Mouse (Mus musculus): Measurements from ENCODE around the gene Dgkb.

The Dgkb gene

DNA sequence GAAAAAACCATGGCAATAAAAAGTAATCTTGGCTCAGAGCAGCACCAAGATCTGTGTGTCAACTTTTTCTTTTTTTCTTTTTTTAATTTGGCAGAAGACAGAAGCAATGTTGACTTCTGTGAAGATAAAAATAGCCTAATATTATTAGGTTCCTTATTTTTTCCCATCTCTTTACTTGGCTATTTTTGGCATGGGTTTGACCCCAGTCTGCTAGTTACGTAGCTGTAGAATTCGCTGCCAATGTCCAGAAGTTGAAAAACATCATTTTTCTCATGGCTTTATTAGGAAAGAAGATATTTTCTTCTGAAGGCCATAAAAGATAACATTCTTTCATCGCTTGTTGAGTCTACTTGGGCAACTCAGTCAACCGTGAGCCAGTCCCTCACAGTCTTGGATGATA lies 200.1 kb downstream of the Dgkb start:
- DNase-seq = no peak

DNA sequence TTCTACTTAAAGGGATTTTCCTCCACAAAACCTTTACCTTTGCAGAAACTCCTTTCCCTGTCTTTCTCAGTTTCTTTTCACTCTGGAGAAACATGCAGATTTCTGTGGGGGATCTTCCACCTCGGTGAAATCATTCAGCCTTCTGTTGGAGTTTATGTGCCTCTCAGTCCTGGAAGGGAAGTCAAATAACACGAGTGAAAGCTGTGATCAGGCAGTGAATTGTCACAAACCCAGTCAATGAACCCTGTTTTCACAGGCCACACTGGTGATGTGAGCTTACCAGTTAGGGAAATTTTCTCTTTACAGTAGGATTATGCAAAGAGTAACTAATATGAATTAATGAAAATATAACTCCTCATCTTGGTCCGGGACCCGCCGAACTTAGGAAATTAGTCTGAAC lies 229.7 kb downstream of the Dgkb start:
- DNase-seq = no peak

DNA sequence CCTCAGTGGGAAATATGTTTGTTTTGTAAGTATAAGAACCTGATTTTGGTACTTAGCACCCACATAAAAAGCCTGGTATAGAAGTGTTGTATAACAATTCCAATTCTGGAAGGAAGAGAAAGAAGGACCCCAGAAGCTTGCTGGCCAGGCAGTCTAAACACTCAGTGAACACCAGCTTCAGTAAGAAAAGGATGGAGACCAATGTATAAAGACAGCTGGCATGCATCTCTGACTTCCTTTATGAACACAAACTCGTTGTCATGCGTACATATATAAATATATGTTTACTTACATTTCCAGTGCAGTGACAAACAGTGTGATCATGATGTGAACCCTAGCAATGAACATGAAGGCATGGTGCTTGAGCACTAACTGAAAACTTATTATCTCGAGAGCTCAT lies 270.7 kb downstream of the Dgkb start:
- no peak for DNase-seq

DNA sequence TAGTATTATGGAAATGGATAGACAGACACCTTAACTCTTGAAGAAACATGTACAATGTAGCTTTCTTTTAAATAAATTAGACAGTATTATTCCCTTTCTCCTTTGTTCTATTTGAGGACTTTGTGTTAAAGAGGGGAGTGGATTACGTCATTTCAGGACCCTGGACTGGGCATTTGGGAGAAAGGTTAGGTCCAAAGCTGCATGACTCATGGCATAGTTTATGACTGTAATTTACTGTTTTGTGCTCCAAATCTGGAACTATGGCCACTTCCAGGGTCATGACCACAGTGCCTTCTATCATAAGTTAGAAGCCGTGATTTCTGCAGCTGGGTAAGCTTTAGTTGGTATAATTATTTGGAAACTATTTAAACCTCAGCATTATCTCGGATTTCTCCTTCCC lies 294.4 kb downstream of the Dgkb start:
- no peak for DNase-seq

DNA sequence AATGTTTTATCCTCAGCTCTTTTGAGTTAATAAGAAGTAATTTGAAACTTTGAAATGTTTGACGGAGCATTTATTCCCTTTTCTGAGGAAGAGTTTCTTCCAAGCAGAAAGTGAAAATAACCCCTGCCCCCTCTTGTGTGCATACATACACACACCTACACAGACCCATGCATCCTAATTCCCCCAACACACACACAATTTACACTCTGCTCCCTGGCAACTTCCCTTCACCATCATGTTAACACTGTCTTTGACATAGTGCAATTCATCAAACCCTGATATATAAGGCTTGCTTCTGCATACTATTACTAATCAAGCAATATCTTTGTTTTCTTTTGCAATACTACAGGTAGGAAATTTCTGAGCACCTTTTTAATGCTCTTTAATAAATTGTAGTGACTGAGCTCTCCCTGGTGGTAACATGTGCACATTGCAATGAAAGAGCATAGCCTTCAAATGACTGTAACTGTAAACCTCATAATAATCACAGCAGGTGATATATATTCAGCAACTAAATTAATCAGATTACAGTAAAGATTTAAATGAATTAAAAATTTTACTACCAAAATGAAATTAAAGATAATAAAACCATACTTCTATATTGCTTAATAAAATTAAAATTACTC lies 297.6 kb downstream of the Dgkb start:
- no peak for DNase-seq

DNA sequence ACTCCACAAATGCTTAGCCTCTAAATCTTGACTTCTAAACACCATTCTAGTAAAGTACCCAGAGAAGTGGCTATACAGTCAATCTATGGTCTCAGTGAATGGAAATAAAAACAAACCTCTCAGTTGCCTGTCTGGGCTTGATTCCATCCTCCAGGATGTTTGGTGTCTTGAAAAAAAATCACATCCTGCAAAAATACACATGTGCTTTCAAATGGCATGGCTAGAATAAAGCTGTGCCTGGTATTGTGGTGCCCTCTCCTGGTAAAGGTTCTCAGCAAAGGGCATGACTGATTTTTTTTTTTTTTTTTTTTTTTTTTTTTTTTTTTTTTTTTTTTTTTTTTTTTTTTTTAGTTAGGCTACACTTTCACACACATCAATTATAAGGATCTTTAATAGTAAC lies 306.0 kb downstream of the Dgkb start:
- DNase-seq = no peak

DNA sequence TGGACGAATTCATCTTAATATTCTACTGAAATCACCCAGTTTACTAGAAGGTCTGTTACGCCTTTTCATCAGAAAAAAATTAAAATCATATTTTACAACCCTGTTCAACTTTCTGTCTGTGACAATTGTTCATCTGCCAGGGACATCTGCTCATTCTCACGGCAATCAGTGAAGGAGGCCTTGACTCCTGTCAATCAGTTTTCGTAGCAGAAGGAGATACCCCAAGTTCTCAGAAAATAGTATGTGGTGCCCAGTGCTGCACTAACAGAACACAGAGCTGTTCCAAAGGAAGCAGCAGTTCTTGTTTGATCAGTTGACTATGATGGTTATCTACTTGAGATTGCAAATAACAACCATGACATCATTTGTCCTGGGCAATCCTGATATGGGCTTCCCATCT lies 307.8 kb downstream of the Dgkb start:
- DNase-seq = no peak

DNA sequence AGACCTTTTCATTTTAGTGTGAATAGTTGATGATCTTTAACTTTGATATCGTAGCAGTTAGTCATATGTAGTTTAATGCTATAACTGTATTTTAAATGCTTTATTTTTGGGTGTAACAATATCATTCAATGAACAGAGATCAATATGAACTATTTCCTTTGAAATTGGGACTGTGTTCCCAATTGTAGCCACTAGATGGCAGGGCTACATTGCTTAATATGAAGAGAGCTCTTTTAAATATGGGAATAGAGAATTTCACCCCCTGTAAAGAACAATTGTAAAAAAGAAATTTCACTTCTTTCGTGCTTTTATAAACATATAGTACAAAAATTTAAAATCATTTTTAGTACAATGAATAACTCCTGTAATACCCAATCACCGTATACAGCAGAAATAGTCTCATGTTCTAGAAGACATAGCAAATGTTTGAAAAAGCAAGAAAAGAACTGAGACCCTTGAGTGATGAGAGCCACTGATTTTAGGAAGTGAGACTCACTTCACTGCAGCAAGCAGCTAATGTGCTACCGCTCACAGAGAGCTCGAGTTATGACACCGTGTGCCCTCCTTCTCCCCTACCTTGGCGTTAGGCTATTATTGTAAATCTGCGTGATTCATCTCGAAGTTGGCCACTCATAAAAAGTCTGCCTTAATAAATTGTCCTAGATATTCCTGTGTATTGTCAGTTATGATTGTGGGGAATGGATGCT lies 312.8 kb downstream of the Dgkb start:
- DNase-seq = peak; percentile 7

DNA sequence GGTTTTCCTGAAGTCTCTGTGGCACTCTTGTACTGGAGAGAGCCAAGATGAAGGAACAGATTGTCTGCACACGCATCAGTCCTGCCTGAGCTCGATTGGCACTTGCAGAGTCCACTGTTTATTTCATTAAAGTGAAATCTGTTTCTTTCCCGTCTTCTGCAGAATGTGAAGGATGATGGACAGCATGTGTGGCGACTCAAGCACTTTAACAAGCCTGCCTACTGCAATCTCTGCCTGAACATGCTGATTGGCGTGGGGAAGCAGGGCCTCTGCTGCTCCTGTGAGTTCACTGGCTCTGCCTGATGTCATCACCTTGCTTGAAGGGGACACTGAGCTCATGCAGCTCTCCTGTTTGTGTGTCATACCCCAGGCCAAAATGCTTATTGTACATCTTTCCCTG lies 318.9 kb downstream of the Dgkb start:
- no peak for DNase-seq

DNA sequence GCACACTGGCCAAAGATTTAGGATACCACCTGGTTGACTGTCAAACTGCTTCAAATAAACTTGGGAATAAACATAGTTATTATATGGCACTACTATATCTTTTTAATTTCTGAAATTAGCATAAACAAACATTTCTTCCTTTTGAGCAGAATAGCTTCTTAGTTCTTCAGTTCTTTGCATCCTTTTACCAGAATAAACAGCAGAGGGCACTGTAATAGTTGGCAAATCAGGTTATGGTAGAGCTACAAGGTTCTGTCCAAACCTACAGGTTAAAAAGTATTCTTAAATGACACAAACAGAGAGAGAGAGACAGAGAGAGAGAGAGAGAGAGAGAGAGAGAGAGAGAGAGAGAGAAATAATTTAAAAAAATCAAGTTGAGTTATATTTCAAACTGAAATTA lies 322.5 kb downstream of the Dgkb start:
- DNase-seq = no peak

DNA sequence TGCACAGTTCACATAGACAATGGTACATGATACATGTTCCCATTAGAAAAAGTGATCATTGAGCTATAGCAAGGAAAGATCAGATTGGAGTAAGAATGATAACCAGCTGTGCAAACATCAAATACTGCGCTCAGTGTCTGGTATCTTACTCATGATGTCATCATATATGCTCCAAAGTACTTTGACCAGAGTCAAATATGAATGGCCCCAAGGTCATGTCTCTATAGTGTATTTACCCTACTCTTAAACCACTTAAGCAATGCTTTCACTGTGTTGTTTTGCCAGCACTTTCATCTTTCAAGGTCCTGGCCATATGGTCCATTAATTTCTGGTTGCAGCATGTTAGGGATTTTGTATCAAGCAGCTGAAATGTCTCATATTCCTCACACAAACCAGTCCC lies 415.1 kb downstream of the Dgkb start:
- no peak for DNase-seq

DNA sequence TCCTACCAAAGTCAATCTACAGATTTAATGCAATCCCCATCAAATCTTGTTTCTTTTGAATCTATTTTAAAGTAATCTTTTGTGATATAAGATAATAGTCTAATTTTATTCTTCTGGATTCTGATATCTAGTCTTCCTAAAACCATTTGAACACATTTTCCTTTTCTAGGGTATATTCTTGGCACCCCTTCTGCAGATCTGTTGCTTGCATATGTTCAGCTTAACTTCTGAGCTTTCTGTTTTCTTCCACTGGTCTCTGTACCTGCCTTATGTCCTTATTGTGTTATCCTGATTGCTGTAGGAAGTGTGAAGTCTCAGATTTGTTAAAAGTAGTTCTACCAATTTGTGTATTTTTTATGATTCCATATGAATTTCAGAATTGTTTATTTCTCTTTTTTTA lies 451.3 kb downstream of the Dgkb start:
- no peak for DNase-seq

DNA sequence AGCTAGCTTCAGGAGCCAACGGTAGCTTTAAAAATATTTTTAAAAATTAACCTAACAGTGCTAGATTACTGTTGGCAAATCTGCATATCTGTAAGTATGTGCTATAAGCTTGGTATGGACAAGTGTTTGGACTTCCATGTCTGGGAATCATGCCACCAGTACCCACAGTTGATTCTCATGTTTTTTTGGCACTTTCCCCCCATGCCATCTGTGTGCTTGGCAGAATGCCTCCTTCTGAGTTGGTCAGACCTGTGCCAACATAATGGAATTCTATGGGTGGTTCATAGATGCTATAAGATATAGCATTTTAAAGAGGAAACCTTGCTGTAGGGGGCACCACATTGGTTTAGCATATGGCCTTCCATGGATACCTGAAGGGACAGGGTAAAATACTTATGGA lies 484.0 kb downstream of the Dgkb start:
- no peak for DNase-seq

DNA sequence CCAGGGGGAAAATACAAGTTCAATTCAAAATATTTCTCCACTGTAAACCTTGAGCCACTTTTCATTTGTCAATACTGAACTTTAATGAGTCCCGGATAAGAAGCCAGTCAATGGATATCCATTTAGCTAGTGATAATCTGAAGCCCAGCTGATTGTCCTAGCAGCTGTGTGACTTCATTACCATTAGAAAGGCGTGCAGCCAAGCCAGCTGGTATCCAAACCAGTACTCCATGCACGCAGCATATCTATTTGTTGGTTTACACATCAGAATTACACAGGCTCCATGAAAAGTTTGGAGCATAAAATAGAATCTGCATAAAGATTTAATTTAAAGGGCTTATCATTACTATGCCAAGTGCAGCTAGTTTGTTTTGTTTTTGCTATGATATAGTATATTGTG lies 486.3 kb downstream of the Dgkb start:
- no peak for DNase-seq

DNA sequence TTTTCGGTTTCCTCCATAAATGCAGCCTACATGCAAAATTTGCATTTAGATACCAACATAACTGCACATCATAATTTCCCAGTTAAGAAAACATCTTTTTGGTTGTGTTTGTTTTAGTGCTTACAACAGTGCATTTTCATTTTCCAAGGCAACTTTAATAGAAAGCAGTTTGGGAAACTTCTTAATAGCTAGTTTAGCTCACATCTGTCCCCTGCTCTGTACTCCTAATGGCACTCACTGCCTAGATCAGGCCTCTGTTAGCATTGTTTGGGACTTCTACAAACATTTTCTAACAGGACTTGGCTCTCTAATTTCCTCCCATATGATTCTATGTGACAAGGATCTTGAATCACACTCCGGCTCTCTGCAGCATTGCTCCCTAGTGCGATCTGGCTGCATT lies 486.7 kb downstream of the Dgkb start:
- DNase-seq = no peak

DNA sequence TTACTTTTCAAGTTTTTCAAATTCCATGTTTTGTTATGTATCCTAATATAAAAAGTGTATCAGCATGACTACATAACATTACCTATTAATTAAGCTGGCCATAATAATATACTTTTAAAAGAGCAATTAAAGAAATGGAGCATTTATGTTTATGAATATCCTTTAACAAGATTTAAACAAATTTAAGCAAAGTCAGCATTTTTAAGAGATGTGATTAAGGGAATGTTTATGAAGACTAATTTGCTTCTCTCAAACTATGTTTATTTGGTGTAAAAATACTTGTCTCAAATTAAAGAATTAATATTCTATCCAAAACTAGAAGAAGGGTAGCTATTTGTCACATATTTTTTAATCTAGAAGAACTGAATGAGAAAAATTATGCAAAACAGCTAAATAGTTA lies 492.4 kb downstream of the Dgkb start:
- no peak for DNase-seq

DNA sequence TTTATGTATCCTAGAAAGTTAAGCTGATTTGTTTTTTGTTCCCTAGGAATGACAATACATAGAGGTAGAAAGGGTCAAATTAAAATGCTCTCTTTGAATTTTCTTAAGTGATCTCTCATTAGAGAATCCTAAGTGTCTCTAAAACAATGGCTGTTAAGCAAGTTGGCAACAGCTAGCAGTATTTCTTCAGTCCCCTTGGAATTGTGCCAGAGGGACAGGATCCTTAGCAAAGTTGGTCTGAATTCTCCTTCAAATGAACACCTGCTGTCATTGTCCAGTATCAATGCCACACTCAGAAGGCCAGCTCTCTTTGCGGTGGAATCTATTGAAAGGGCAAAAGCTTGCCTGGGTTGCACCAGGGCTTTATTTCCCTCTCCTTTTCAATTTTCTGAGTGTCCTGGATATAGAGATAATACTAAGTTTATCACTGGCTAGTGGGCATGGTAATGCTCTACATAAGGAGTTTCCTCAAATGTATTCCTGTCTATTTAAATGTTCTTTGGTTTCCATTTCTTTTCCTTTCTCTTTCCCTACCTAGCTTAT lies 510.3 kb downstream of the Dgkb start:
- no peak for DNase-seq

DNA sequence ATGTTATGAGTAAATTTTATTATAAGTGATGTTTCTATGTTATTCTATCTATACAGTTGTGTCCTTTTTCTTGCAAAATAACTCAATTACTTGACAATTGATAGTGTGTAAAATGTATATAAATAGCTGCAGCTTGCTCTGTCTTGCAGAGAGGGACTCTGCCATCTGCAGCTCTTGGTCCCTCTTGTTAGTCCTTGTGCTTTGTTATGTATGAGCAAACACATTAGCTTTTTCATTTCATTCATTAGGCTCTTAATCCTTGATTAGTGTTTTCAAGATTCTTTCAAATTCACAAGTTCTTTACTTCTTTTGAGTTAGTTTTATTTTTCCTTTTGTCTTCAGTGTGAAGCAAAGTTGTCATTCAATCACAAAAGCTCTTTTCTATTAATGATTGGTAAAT lies 511.3 kb downstream of the Dgkb start:
- no peak for DNase-seq

DNA sequence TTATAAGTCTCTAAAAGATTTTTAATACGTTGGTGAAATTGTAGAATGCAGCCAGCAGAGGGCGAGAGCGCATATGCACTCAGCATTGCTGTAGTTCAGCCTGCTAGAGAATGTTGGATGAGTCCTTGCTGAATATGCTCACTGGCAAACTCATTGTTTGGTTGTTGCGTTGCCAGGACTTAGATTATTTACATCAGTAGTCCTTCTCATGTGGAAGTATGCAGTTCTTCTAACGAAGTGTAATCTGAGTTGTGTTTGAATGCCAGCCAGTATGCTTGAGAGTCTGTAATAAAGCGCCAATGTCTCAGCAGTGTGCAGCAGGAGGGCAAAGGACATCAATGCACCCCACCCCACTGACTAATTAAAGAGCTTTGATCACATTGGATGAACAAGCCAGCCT lies 525.1 kb downstream of the Dgkb start:
- peak; percentile 59 for DNase-seq

DNA sequence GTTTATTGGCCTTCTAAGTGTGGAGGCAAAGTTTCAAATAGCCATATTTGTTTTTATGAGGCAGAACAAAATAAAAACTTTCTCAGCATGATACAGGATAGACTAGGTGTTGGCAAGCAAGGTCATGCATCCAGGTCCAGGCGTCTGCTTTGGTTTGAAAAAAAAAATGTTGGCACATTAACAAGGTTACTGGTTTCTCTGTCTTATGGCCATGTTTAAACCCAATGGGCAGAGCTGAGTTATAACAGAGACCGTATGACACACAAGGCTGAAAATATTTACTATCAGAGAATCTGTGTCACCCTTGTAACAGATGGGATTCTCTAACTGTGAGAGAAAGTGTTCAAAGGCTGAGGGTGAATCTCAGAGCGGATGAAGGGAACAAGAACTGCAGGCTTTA lies 535.0 kb downstream of the Dgkb start:
- DNase-seq = no peak

DNA sequence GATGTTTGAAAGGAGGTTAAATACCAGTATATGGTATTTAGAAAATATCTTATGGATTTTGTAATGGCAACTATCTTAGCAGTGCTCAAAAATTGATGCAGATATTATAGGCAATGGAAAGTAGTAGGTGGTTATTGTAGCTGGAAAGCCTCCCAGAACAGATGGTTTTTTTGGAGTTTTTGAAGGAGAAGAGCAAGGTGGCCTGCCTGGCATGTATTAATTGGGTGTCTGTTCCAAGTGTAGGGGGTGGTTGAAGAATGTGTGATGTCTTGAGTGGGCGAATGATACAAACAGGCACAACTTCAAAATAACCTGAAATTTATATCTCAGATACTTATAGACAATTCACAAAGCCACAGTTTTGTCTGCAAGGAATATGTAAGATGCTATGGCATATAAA lies 538.9 kb downstream of the Dgkb start:
- no peak for DNase-seq

DNA sequence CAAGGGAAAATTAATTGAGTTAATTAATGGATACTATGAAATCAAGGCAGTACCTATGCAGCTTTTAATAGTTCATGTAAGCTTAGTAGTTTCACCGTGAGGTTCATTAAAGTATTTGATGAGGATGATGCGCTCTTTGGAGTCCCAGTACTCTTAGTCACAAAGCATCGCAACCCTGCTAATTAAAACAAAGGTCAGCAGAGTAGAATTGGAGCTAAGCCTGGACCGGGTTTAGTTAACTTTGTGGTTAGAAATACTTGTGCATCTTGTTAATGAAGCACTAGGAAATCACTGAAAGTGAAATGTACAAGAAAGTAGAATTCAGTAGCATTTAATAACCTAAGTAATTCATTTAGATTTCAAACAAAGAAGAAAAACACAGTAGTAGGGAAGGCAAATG lies 544.0 kb downstream of the Dgkb start:
- DNase-seq = no peak

DNA sequence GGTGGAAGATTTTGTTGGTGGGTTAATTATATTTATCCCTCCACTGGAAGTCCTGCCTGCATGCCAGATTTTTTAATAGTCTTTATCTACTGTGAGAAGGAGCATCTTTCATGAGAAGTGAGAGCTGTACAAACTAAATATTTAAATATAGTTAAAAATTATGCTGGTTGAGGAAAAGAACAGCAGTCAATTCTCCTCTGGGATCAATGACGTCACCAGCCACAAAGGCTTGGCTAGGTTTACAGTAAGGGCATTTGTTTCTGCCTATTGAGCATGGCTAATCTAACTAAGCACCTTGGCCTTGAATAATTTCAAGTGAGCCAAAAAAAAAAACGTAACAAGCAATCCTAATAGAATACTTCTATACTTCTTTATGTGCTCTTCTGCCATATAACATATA lies 554.1 kb downstream of the Dgkb start:
- DNase-seq = no peak

DNA sequence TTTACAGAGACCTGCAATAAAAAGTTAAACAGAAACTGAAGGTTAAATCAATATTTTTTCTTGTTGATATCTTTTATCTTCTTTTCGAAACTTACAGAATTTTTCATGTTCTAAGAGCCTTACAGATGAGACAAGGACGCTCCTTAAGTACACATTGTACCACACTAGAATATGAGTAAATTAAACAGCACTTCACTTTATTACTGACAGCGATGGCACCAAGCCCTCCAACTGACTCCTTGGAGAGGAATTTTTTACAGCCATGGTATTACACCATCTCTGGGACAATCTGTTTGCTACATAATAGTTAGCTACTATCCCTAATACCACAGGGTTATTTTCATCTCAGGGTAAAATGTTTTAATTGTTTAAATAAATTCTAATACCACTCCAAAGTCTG lies 556.6 kb downstream of the Dgkb start:
- DNase-seq = no peak

DNA sequence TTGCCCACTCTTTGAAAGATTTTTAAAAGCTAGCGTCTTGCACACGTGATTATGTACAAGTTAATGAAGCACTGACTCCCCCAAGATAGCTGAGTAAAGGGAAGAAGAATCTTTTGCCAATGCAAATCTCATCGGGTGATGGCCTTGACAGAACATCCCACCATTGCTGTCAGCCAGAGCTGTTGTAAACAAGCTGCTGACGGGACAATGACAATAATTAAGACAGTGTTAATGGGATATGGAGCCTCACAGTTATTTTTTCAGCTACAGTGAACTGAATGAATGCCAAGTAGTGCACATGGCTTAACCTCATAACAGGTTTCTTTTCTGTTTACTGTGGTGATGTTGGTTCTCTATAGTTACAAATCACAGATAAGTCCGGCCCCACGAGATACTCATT lies 568.4 kb downstream of the Dgkb start:
- no peak for DNase-seq

Data from kidney, postnatal 14 days (tissue).